Mouse (Mus musculus): ENCODE measurements around the gene Poll. TPM values are rescaled to one million over a fixed set of nuclear protein-coding genes. Genes with fewer than 3 reads are reported as not detected.
A peak's percentile ranks its signal among the peaks of the same experiment; 100 is the strongest.

The Poll gene
- total and polyA plus RNA-seq, 2 experiments from 2014 or later = 8.9 to 9.9 TPM

- Histone ChIP-seq H3K36me3 (ENCODE audit: insufficient read depth, low read length) (peaks cover 49% of the 10 kb centered on the region), H3K4me2 (ENCODE audit: low read depth, low read length, poor library complexity, severe bottlenecking) (no peak overlapping the region), H3K27ac (ENCODE audit: low read depth, low read length) (0 out of 2 replicates have a peak overlapping the region, but pooled peaks have one; percentile 32), H3K9me3 (ENCODE audit: low read length) (no peaks in the 10 kb centered on the region), H3K4me1 (ENCODE audit: insufficient read depth, low read length) (no peaks in the 10 kb centered on the region), H3K9ac (replicated peaks; ENCODE audit: low read length, poor library complexity, severe bottlenecking) (no peak overlapping the region), H3K4me3 (ENCODE audit: low read depth, low read length) (no peak overlapping the region), H3K27me3 (ENCODE audit: insufficient read depth, low read length) (peaks cover 3% of the 10 kb centered on the region; the same call in 1 of the 2 replicates)
- no peak for TF ChIP-seq CTCF (IDR thresholded peaks at IDR 0.05)
- ATAC-seq (ENCODE audit: low FRiP score) (no peak), DNase-seq (ENCODE audit: low spot score) (no peak)
- 48% methylated on average over 19 of the region's 19 CpGs for WGBS
Observed at GRCm38 (mm10) chr19:45574941-45575631, 14.8 kb upstream of the Poll start.

- Histone ChIP-seq H3K9ac (replicated peaks; ENCODE audit: low read length, poor library complexity, severe bottlenecking) (0 out of 2 replicates have a peak overlapping the region, but pooled peaks have one; percentile 4), H3K36me3 (ENCODE audit: insufficient read depth, low read length) (peaks cover 49% of the 10 kb centered on the region), H3K27me3 (ENCODE audit: insufficient read depth, low read length) (peaks cover 3% of the 10 kb centered on the region; the same call in 1 of the 2 replicates), H3K4me1 (ENCODE audit: insufficient read depth, low read length) (no peaks in the 10 kb centered on the region), H3K4me2 (ENCODE audit: low read depth, low read length, poor library complexity, severe bottlenecking) (no peak overlapping the region), H3K27ac (ENCODE audit: low read depth, low read length) (no peak overlapping the region), H3K9me3 (ENCODE audit: low read length) (no peaks in the 10 kb centered on the region), H3K4me3 (ENCODE audit: low read depth, low read length) (no peak overlapping the region)
- ATAC-seq (ENCODE audit: low FRiP score) (no peak), DNase-seq (ENCODE audit: low spot score) (no peak)
- TF ChIP-seq CTCF (IDR thresholded peaks at IDR 0.05) = no peak
- WGBS = 77% methylated on average over 7 of the region's 7 CpGs
Observed at GRCm38 (mm10) chr19:45574339-45574898, 14.1 kb upstream of the Poll start.

GRCm38 (mm10) chr19:45573861-45574267 is 13.5 kb upstream of the Poll start:
- H3K9me3 ChIP-seq (ENCODE audit: low read length) = no peaks in the 10 kb centered on the region
- H3K9ac ChIP-seq (replicated peaks; ENCODE audit: low read length, poor library complexity, severe bottlenecking) = no peak overlapping the region
- no peaks in the 10 kb centered on the region for H3K4me1 ChIP-seq (ENCODE audit: insufficient read depth, low read length)
- H3K4me2 ChIP-seq (ENCODE audit: low read depth, low read length, poor library complexity, severe bottlenecking) = no peak overlapping the region
- H3K27me3 ChIP-seq (ENCODE audit: insufficient read depth, low read length) = peaks cover 7% of the 10 kb centered on the region; the same call in 1 of the 2 replicates
- peaks cover 48% of the 10 kb centered on the region for H3K36me3 ChIP-seq (ENCODE audit: insufficient read depth, low read length)
- no peak overlapping the region for H3K27ac ChIP-seq (ENCODE audit: low read depth, low read length)
- H3K4me3 ChIP-seq (ENCODE audit: low read depth, low read length) = no peak overlapping the region
- ATAC-seq (ENCODE audit: low FRiP score) (peak; percentile 73), DNase-seq (ENCODE audit: low spot score) (peak; percentile 79)
- peak; percentile 92 for TF ChIP-seq CTCF (IDR thresholded peaks at IDR 0.05)
- WGBS = 18% methylated on average over 6 of the region's 6 CpGs

GRCm38 (mm10) chr19:45573033-45573432 is 12.7 kb upstream of the Poll start:
- no peaks in the 10 kb centered on the region for H3K9me3 ChIP-seq (ENCODE audit: low read length)
- H3K4me3 ChIP-seq (ENCODE audit: low read depth, low read length) = no peak overlapping the region
- peaks cover 8% of the 10 kb centered on the region; the same call in 1 of the 2 replicates for H3K27me3 ChIP-seq (ENCODE audit: insufficient read depth, low read length)
- WGBS = 75% methylated on average over 6 of the region's 6 CpGs
- H3K27ac ChIP-seq (ENCODE audit: low read depth, low read length) = no peak overlapping the region
- no peak for ATAC-seq (ENCODE audit: low FRiP score)
- DNase-seq (ENCODE audit: low spot score) = no peak
- peaks cover 45% of the 10 kb centered on the region for H3K36me3 ChIP-seq (ENCODE audit: insufficient read depth, low read length)
- TF ChIP-seq CTCF (IDR thresholded peaks at IDR 0.05) = no peak
- no peak overlapping the region for H3K9ac ChIP-seq (replicated peaks; ENCODE audit: low read length, poor library complexity, severe bottlenecking)
- H3K4me1 ChIP-seq (ENCODE audit: insufficient read depth, low read length) = no peaks in the 10 kb centered on the region
- H3K4me2 ChIP-seq (ENCODE audit: low read depth, low read length, poor library complexity, severe bottlenecking) = no peak overlapping the region

GRCm38 (mm10) chr19:45567367-45567766 is 7.0 kb upstream of the Poll start:
- Histone ChIP-seq H3K27ac (ENCODE audit: low read depth, low read length) (no peak overlapping the region), H3K9me3 (ENCODE audit: low read length) (no peaks in the 10 kb centered on the region), H3K36me3 (ENCODE audit: insufficient read depth, low read length) (peaks cover 13% of the 10 kb centered on the region), H3K4me2 (ENCODE audit: low read depth, low read length, poor library complexity, severe bottlenecking) (no peak overlapping the region), H3K4me3 (ENCODE audit: low read depth, low read length) (no peak overlapping the region), H3K4me1 (ENCODE audit: insufficient read depth, low read length) (no peaks in the 10 kb centered on the region), H3K9ac (replicated peaks; ENCODE audit: low read length, poor library complexity, severe bottlenecking) (0 out of 2 replicates have a peak overlapping the region, but pooled peaks have one; percentile 33), H3K27me3 (ENCODE audit: insufficient read depth, low read length) (peaks cover 12% of the 10 kb centered on the region; the same call in 1 of the 2 replicates)
- no peak for TF ChIP-seq CTCF (IDR thresholded peaks at IDR 0.05)
- DNase-seq (ENCODE audit: low spot score) (no peak), ATAC-seq (ENCODE audit: low FRiP score) (no peak)
- 20% methylated on average over 14 of the region's 14 CpGs for WGBS

Measured in midbrain, postnatal 0 days (tissue).